In genomic region chr12:85490991-85491390, GRCm38 (mm10) we compare ENCODE assay signal across 24 mouse cellular contexts. TPM values are rescaled to one million over a fixed set of nuclear protein-coding genes. Genes with fewer than 3 reads are reported as not detected.
DNase-seq lines count a peak whose midpoint lies in the region; ATAC-seq and TF ChIP-seq lines count a peak whose summit lies in the region.
"Had no signal": no experiment of that assay in that cellular context is flagged by ENCODE, and none has a peak within 500 bp of the region (broad histone marks: within the 10 kb centered on the region; RNA-seq: fewer than 3 reads in every experiment).

No protein-coding gene starts in this region.

- no peaks in the 10 kb centered on the region for H3K27me3 ChIP-seq in embryonic facial prominence, embryonic 14.5 days (replicated peaks; ENCODE audit: control insufficient read depth, insufficient read depth, low read length)
- peaks cover 35% of the 10 kb centered on the region for H3K27me3 ChIP-seq in embryonic facial prominence, embryonic 10.5 days (replicated peaks; ENCODE audit: low read depth, poor library complexity, severe bottlenecking)
- peaks cover 10% of the 10 kb centered on the region; the same call in 1 of the 2 replicates for H3K27me3 ChIP-seq in liver, postnatal 0 days (ENCODE audit: insufficient read depth, low read length)
- peaks cover 19% of the 10 kb centered on the region for H3K27me3 ChIP-seq in liver, embryonic 11.5 days (replicated peaks; ENCODE audit: control insufficient read depth, insufficient read depth, low read length)
- H3K27me3 ChIP-seq: heart, embryonic 15.5 days; Patski had no signal

- DNase-seq in embryonic facial prominence, embryonic 14.5 days (ENCODE audit: low spot score), result no peak
- DNase-seq in embryonic facial prominence, embryonic 10.5 days (ENCODE audit: low spot score), result no peak
- DNase-seq in liver, postnatal 0 days, result no peak
- no peak for DNase-seq in liver, embryonic 11.5 days (ENCODE audit: low spot score)
- DNase-seq in lung, postnatal 4 days, result no peak
- DNase-seq: adrenal gland, postnatal 25 days; B cell, adult 2 months; cerebellum, adult 11-12 months; cerebellum, adult 9-11 months; cerebellum, postnatal 36 days; gastrocnemius, postnatal 14 days; heart, adult 2 months; heart, postnatal 14 days had no signal

- ATAC-seq in embryonic facial prominence, embryonic 14.5 days (ENCODE audit: low read depth), result no peak
- no peak for ATAC-seq in liver, postnatal 0 days
- ATAC-seq in liver, embryonic 11.5 days (replicated peaks; ENCODE audit: low FRiP score), result no peak
- ATAC-seq in frontal cortex, adult (ENCODE audit: low TSS enrichment), result no peak
- ATAC-seq: activated CD4-positive, CD25-positive, alpha-beta regulatory T cell, adult 4 months; CD4-positive, CD25-positive, alpha-beta regulatory T cell, adult 4 months; forebrain, embryonic 16.5 days; hindbrain, postnatal 0 days; Patski had no signal

- H3K4me1 ChIP-seq in embryonic facial prominence, embryonic 14.5 days (ENCODE audit: control insufficient read depth, insufficient read depth, low read length), result peaks cover 12% of the 10 kb centered on the region
- H3K4me1 ChIP-seq in embryonic facial prominence, embryonic 10.5 days, result peaks cover 25% of the 10 kb centered on the region
- peaks cover 18% of the 10 kb centered on the region for H3K4me1 ChIP-seq in liver, postnatal 0 days (ENCODE audit: insufficient read depth)
- peaks cover 11% of the 10 kb centered on the region for H3K4me1 ChIP-seq in liver, embryonic 11.5 days (replicated peaks; ENCODE audit: control insufficient read depth, insufficient read depth, low read length)
- H3K4me1 ChIP-seq in brown adipose tissue, adult 24 weeks (ENCODE audit: control insufficient read depth, insufficient read depth, insufficient read length, low read length), result no peaks in the 10 kb centered on the region

- H3K36me3 ChIP-seq in embryonic facial prominence, embryonic 14.5 days (ENCODE audit: control insufficient read depth, insufficient read depth, low read length), result no peaks in the 10 kb centered on the region
- H3K36me3 ChIP-seq in embryonic facial prominence, embryonic 10.5 days (replicated peaks), result no peaks in the 10 kb centered on the region
- H3K36me3 ChIP-seq in liver, postnatal 0 days (replicated peaks; ENCODE audit: insufficient read depth, low read length), result no peaks in the 10 kb centered on the region
- H3K36me3 ChIP-seq in liver, embryonic 11.5 days (ENCODE audit: control insufficient read depth, insufficient read depth, low read length), result no peaks in the 10 kb centered on the region
- H3K36me3 ChIP-seq: forebrain, embryonic 12.5 days; heart, embryonic 15.5 days; hindbrain, embryonic 13.5 days had no signal

- 91% methylated on average over 1 of the region's 1 CpGs for WGBS in embryonic facial prominence, embryonic 14.5 days
- WGBS in embryonic facial prominence, embryonic 10.5 days, result 84% methylated on average over 1 of the region's 1 CpGs
- 57% methylated on average over 1 of the region's 1 CpGs for WGBS in liver, postnatal 0 days (ENCODE audit: insufficient replicate concordance)
- 70% methylated on average over 1 of the region's 1 CpGs for WGBS in liver, embryonic 11.5 days

- H3K27ac ChIP-seq in embryonic facial prominence, embryonic 14.5 days (replicated peaks; ENCODE audit: low read depth, low read length), result 0 out of 2 replicates have a peak overlapping the region, but pooled peaks have one; percentile 24
- H3K27ac ChIP-seq in embryonic facial prominence, embryonic 10.5 days (replicated peaks), result no peak overlapping the region
- H3K27ac ChIP-seq in liver, postnatal 0 days (ENCODE audit: low read depth), result peak overlapping the region; percentile 69
- H3K27ac ChIP-seq in liver, embryonic 11.5 days (ENCODE audit: low read depth, low read length), result no peak overlapping the region
- 0 out of 2 replicates have a peak overlapping the region, but pooled peaks have one; percentile 23 for H3K27ac ChIP-seq in brown adipose tissue, adult 24 weeks (replicated peaks; ENCODE audit: low read depth, low read length)
- H3K27ac ChIP-seq: forebrain, embryonic 12.5 days; heart, adult 2 months; heart, embryonic 15.5 days; hindbrain, embryonic 13.5 days; hindbrain, postnatal 0 days had no signal

- H3K9me3 ChIP-seq in embryonic facial prominence, embryonic 14.5 days (ENCODE audit: control insufficient read depth, low read length), result no peaks in the 10 kb centered on the region
- H3K9me3 ChIP-seq in embryonic facial prominence, embryonic 10.5 days, result no peaks in the 10 kb centered on the region
- no peaks in the 10 kb centered on the region for H3K9me3 ChIP-seq in liver, postnatal 0 days (ENCODE audit: low read length)
- H3K9me3 ChIP-seq in liver, embryonic 11.5 days (ENCODE audit: control insufficient read depth, low read length), result no peaks in the 10 kb centered on the region
- H3K9me3 ChIP-seq: forebrain, embryonic 12.5 days; heart, embryonic 15.5 days; hindbrain, embryonic 13.5 days had no signal

- no peak for TF ChIP-seq CTCF in liver, postnatal 0 days (IDR thresholded peaks at IDR 0.05; ENCODE audit: low read depth)

- H3K9ac ChIP-seq in embryonic facial prominence, embryonic 14.5 days (ENCODE audit: low read depth, low read length), result no peak overlapping the region
- no peak overlapping the region for H3K9ac ChIP-seq in liver, postnatal 0 days (replicated peaks)
- H3K9ac ChIP-seq in liver, embryonic 11.5 days (ENCODE audit: low read depth, low read length), result no peak overlapping the region
- H3K9ac ChIP-seq: heart, embryonic 15.5 days; hindbrain, embryonic 13.5 days had no signal

- H3K4me3 ChIP-seq in embryonic facial prominence, embryonic 14.5 days (ENCODE audit: low read depth, low read length), result no peak overlapping the region
- H3K4me3 ChIP-seq in embryonic facial prominence, embryonic 10.5 days, result no peak overlapping the region
- H3K4me3 ChIP-seq in liver, postnatal 0 days (ENCODE audit: low read depth, low read length), result no peak overlapping the region
- no peak overlapping the region for H3K4me3 ChIP-seq in liver, embryonic 11.5 days (ENCODE audit: low read depth, low read length)
- H3K4me3 ChIP-seq in brown adipose tissue, adult 24 weeks (ENCODE audit: insufficient read depth, low read depth, low read length), result no peak overlapping the region
- H3K4me3 ChIP-seq: forebrain, embryonic 12.5 days; heart, adult 2 months; heart, embryonic 15.5 days; hindbrain, embryonic 13.5 days had no signal

- no peak overlapping the region for H3K4me2 ChIP-seq in embryonic facial prominence, embryonic 14.5 days (ENCODE audit: low read depth, low read length)
- no peak overlapping the region for H3K4me2 ChIP-seq in liver, postnatal 0 days (ENCODE audit: low read depth, low read length)
- H3K4me2 ChIP-seq in liver, embryonic 11.5 days, result no peak overlapping the region
- H3K4me2 ChIP-seq: forebrain, embryonic 12.5 days; heart, embryonic 11.5 days; heart, embryonic 15.5 days; hindbrain, embryonic 13.5 days had no signal

- TF ChIP-seq EP300 in liver, postnatal 0 days (IDR thresholded peaks at IDR 0.05; ENCODE audit: low read depth), result no peak

RNA-seq across cellular contexts. Expression of gene Fos, which starts 17.3 kb away (rescaled TPM):
- 11.2 and 12.6 TPM in 2 replicates for polyA plus RNA-seq in embryonic facial prominence, embryonic 14.5 days (2014; fragmentation: Nextera tagmentation; extraction: Ambion mirVana)
- 1.4 and 1.8 TPM in 2 replicates for polyA plus RNA-seq in embryonic facial prominence, embryonic 10.5 days (2016; fragmentation: Nextera tagmentation; extraction: Ambion mirVana)
- 1.3 and 1.6 TPM in 2 replicates for polyA plus RNA-seq in liver, postnatal 0 days (2015; fragmentation: Nextera tagmentation; extraction: Ambion mirVana)
- polyA plus RNA-seq in liver, embryonic 11.5 days (2014; fragmentation: Nextera tagmentation; extraction: Ambion mirVana), result 1.3 and 1.6 TPM in 2 replicates
- 10.7 and 154 TPM in 2 replicates for polyA plus RNA-seq in brown adipose tissue, adult 24 weeks (2012; ENCODE audit: insufficient read depth, insufficient read length, missing spikeins)

Comparison
In these comparisons a context has a peak if more than half of its experiments do, and no peak if none do; other contexts are left out.
1. H3K27ac ChIP-seq: peak in embryonic facial prominence, embryonic 14.5 days (single experiment), liver, postnatal 0 days (single experiment) and brown adipose tissue, adult 24 weeks (single experiment); none in embryonic facial prominence, embryonic 10.5 days (single experiment) and liver, embryonic 11.5 days (single experiment).